Mouse (Mus musculus) heart, embryonic 12.5 days (tissue): ENCODE data around the gene Ndc80. TPM values are rescaled to one million over a fixed set of nuclear protein-coding genes. Genes with fewer than 3 reads are reported as not detected.
A peak's percentile ranks its signal among the peaks of the same experiment; 100 is the strongest.

Experiments used
- ATAC-seq: fragments of 200-750 bp; cut with Nextera tagmentation; 2 replicates; pipeline ENCODE4 v1.8.0; 2017; ENCODE audit warnings: moderate TSS enrichment, moderate library complexity; ENCODE audit not compliant: insufficient number of reproducible peaks, low FRiP score
- H3K27ac ChIP-seq: fragments of 300-500 bp; sonication (generic); 2 replicates; pipeline ENCODE4 v1.5.1; 2016; ENCODE audit warnings: mild to moderate bottlenecking, moderate library complexity; ENCODE audit not compliant: poor library complexity, severe bottlenecking
- H3K27me3 ChIP-seq: fragments of 300-500 bp; sonication (generic); replicated peaks from 2 replicates; pipeline ENCODE4 v1.6.1; 2016; ENCODE audit warnings: mild to moderate bottlenecking, moderate library complexity
- H3K36me3 ChIP-seq: fragments of 300-500 bp; sonication (generic); 2 replicates; pipeline ENCODE4 v1.6.1; 2016; ENCODE audit warnings: mild to moderate bottlenecking, moderate library complexity
- H3K4me1 ChIP-seq: fragments of 300-500 bp; sonication (generic); replicated peaks from 2 replicates; pipeline ENCODE4 v1.6.1; 2016; ENCODE audit warnings: mild to moderate bottlenecking
- H3K4me2 ChIP-seq: fragments of 300-500 bp; sonication (generic); 2 replicates; pipeline ENCODE4 v1.6.1; 2016; ENCODE audit warnings: mild to moderate bottlenecking, moderate library complexity
- H3K4me3 ChIP-seq: fragments of 300-500 bp; sonication (generic); 2 replicates; pipeline ENCODE4 v1.5.1; 2016; ENCODE audit warnings: mild to moderate bottlenecking
- H3K9ac ChIP-seq: fragments of 300-500 bp; sonication (generic); 2 replicates; pipeline ENCODE4 v1.6.1; 2016; ENCODE audit warnings: mild to moderate bottlenecking, moderate library complexity
- H3K9me3 ChIP-seq: fragments of 300-500 bp; sonication (generic); replicated peaks from 2 replicates; pipeline ENCODE4 v1.6.1; 2016; ENCODE audit warnings: mild to moderate bottlenecking, moderate library complexity
- WGBS: fragments of 180-500 bp; shearing (Covaris S2); methylation state at CpG from one replicate; pipeline ENCODE4 v1.1.7; 2016; 5-methylcytosine and 5-hydroxymethylcytosine counted together
- polyA plus RNA-seq: library from polyadenylated mRNA; unstranded; fragments of >200 nt; fragmentation: Nextera tagmentation; extraction: Ambion mirVana; gene quantifications from 2 replicates; pipeline ENCODE4 v1.2.1, GENCODE M21; 2016

Ndc80 gene
- polyA plus RNA-seq, 1 experiment from 2014 or later, result 38.7 TPM

DNA sequence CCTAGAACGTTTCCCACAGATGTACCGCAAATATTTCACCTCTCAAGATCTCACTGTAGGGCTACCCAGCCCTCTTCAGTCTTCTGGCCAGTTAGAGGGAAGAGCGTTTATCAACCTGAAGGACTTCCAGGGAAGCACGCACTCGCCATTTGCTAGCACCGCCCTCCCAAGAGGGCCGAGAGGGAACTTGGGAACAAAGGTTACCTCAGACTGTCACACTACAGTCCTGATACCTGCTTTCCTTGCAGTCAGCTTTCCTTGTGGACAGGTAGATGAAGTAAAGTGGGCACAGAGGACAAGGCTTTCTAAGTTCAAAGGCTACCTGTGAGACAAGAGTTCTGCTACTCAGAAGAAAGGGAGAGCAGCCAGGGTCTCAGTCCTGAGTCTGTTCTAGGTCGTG lies 19.8 kb downstream of the Ndc80 start:
- no peaks in the 10 kb centered on the region for H3K27me3 ChIP-seq
- no peak overlapping the region for H3K4me3 ChIP-seq
- 88% methylated on average over 8 of the region's 8 CpGs for WGBS
- ATAC-seq, result no peak
- no peak overlapping the region for H3K9ac ChIP-seq
- H3K4me1 ChIP-seq, result no peaks in the 10 kb centered on the region
- no peak overlapping the region for H3K4me2 ChIP-seq
- H3K36me3 ChIP-seq, result peaks cover 80% of the 10 kb centered on the region
- no peaks in the 10 kb centered on the region for H3K9me3 ChIP-seq
- no peak overlapping the region for H3K27ac ChIP-seq

DNA sequence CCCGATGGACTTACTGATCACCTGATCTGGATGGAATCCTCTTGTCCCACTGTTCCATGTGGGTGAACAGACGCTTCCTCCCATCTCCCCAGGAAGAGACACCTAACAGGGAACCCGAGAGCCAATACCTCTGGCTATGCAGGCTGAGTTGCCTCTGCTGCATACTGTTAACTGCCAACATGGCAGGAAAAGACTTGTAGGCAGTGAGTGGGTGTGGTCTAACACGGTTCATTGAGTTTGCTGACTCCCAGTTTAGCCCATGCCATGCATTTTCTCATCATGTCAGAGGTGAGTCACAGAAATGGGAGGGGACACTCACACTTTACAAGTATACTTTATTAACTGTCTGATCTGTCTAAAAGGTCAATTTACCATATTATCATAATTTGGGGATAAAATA lies 30.9 kb downstream of the Ndc80 start:
- Histone ChIP-seq H3K4me3 (no peak overlapping the region), H3K27ac (no peak overlapping the region)
- 91% methylated on average over 4 of the region's 4 CpGs for WGBS

GRCm38 (mm10) chr17:71491332-71491686 lies 35.3 kb downstream of the Ndc80 start:
- peaks cover 3% of the 10 kb centered on the region; the same call in 1 of the 2 replicates for H3K9me3 ChIP-seq
- 83% methylated on average over 4 of the region's 4 CpGs for WGBS
- H3K4me2 ChIP-seq, result no peak overlapping the region
- ATAC-seq, result no peak
- no peaks in the 10 kb centered on the region for H3K27me3 ChIP-seq
- no peak overlapping the region for H3K27ac ChIP-seq
- no peak overlapping the region for H3K4me3 ChIP-seq
- no peak overlapping the region for H3K9ac ChIP-seq
- H3K4me1 ChIP-seq, result 0 out of 2 replicates have a peak, but pooled peaks cover 10% of the 10 kb centered on the region
- H3K36me3 ChIP-seq, result peaks cover 20% of the 10 kb centered on the region

More for the DNA sequence above, 30.9 kb downstream of the Ndc80 start:
- Histone ChIP-seq H3K36me3 (peaks cover 59% of the 10 kb centered on the region), H3K27me3 (no peaks in the 10 kb centered on the region), H3K9ac (no peak overlapping the region), H3K9me3 (no peaks in the 10 kb centered on the region), H3K4me2 (no peak overlapping the region), H3K4me1 (0 out of 2 replicates have a peak, but pooled peaks cover 4% of the 10 kb centered on the region)
- no peak for ATAC-seq

DNA sequence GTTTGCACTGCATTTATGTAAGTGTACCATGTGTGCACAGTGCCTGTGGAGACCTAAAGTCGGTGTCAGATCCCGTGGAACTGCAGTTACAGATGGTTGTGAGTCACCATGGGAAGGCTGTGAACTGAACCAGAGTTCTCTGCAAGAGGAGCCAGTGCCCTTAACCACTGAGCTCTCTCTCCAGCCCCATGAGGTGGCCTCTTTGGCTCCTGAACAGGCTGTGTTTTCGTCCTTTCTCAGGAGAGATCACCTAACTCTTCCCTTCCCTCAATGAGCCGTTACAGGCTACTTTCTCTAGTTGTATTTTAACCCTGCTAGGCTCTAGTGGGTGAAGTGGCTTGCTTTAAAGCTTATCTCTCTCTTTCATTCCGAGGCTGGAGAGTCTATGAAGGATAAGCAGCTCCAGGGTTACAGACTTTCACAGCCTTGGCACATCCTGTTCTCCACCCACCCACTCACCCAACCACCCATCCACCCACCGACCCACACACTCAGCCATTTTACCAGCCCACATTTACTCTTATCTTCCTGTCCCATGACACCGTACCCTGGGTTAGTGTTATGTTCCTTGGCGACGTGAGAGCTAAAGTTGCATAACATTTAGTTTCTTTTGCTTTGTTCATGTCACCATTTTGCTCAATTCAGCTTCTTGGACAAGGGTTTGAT lies 35.9 kb downstream of the Ndc80 start:
- 55% methylated on average over 9 of the region's 9 CpGs for WGBS
- no peak overlapping the region for H3K4me2 ChIP-seq
- peaks cover 3% of the 10 kb centered on the region; the same call in 1 of the 2 replicates for H3K9me3 ChIP-seq
- H3K27me3 ChIP-seq, result no peaks in the 10 kb centered on the region
- H3K36me3 ChIP-seq, result peaks cover 15% of the 10 kb centered on the region
- no peak overlapping the region for H3K9ac ChIP-seq
- no peak overlapping the region for H3K4me3 ChIP-seq
- H3K4me1 ChIP-seq, result peaks cover 15% of the 10 kb centered on the region; the same call in 1 of the 2 replicates
- no peak overlapping the region for H3K27ac ChIP-seq
- ATAC-seq, result no peak

DNA sequence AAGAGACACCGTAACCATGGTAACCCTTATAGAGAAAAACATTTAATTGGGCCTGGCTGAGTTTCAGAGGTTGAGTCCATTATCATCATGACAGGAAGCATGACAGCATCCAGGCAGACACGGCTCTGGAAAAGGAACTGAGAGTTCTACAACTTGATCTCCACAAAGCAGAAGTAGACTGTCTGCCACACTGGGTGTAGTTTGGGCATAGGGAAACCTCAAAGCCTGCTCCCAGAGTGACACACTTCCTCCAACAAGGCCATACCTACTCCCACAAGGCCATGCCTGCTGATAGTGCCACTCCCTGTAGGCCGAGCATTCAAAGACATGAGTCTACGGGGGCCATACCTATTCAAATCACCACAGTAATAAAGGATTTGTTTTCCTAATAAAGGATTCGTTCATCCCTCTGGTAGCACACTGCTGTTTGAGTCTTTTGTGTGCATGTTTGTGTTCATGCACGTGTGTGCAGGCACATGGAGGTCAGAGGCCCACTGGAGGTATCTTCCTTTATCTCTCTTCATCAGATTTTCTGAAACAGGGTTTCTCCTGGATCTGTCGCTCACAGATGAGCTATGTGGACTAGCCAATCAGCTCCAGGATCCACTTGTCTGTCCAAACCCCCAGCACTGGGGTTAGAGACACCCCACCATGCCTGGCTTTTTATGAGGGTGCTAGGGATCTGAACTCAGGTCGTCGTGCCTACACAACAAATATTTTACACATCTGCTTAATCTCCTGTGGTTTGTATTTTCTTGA lies 36.8 kb downstream of the Ndc80 start:
- no peak overlapping the region for H3K4me3 ChIP-seq
- H3K27ac ChIP-seq, result no peak overlapping the region
- H3K36me3 ChIP-seq, result peaks cover 6% of the 10 kb centered on the region
- peaks cover 3% of the 10 kb centered on the region; the same call in 1 of the 2 replicates for H3K9me3 ChIP-seq
- no peak overlapping the region for H3K4me2 ChIP-seq
- H3K27me3 ChIP-seq, result no peaks in the 10 kb centered on the region
- no peak overlapping the region for H3K9ac ChIP-seq
- ATAC-seq, result no peak
- WGBS, result 84% methylated on average over 9 of the region's 9 CpGs
- peaks cover 18% of the 10 kb centered on the region; the same call in 1 of the 2 replicates for H3K4me1 ChIP-seq

- H3K4me2 ChIP-seq, result peak overlapping the region; percentile 31; the same call in 1 of the 2 replicates
- H3K27me3 ChIP-seq, result no peaks in the 10 kb centered on the region
- H3K27ac ChIP-seq, result no peak overlapping the region
- ATAC-seq, result no peak
- peaks cover 3% of the 10 kb centered on the region; the same call in 1 of the 2 replicates for H3K9me3 ChIP-seq
- H3K4me3 ChIP-seq, result no peak overlapping the region
- peaks cover 18% of the 10 kb centered on the region; the same call in 1 of the 2 replicates for H3K4me1 ChIP-seq
- 0 out of 2 replicates have a peak overlapping the region, but pooled peaks have one; percentile 2 for H3K9ac ChIP-seq
- WGBS, result 32% methylated on average over 8 of the region's 8 CpGs
- H3K36me3 ChIP-seq, result no peaks in the 10 kb centered on the region
Measured at GRCm38 (mm10) chr17:71486231-71486851, 40.3 kb downstream of the Ndc80 start.

DNA sequence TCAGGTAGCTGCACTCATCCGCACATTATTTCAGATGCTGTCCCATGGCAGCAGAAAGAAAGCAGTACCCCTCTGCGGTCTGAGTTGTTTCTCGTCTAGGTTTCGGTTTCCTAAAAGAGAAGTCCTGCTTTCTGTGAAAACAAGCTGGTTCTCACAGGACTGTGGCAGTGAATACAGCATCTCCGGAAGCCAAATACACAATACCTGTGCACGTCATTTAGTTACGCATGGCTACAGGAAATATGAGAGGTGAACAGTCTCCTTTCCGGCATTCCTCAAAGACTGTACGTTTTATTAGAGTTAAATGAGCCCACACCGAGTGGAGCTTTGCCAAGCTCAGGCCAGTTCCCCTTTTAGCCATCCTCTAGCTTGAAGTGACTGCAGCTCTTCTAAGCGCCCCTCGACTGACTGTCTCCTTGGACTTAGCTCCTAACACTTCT lies 40.8 kb downstream of the Ndc80 start:
- no peaks in the 10 kb centered on the region for H3K27me3 ChIP-seq
- H3K9me3 ChIP-seq, result peaks cover 3% of the 10 kb centered on the region; the same call in 1 of the 2 replicates
- H3K4me2 ChIP-seq, result peak overlapping the region; percentile 31
- 68% methylated on average over 12 of the region's 12 CpGs for whole genome bisulfite sequencing
- 0 out of 2 replicates have a peak overlapping the region, but pooled peaks have one; percentile 2 for H3K9ac ChIP-seq
- no peak overlapping the region for H3K27ac ChIP-seq
- peaks cover 14% of the 10 kb centered on the region; the same call in 1 of the 2 replicates for H3K4me1 ChIP-seq
- H3K36me3 ChIP-seq, result no peaks in the 10 kb centered on the region
- no peak overlapping the region for H3K4me3 ChIP-seq
- no peak for ATAC-seq

- H3K4me1 ChIP-seq, result peaks cover 11% of the 10 kb centered on the region; the same call in 1 of the 2 replicates
- WGBS, result 88% methylated on average over 5 of the region's 5 CpGs
- no peak for ATAC-seq
Measured at GRCm38 (mm10) chr17:71484711-71485110, 41.9 kb downstream of the Ndc80 start.

DNA sequence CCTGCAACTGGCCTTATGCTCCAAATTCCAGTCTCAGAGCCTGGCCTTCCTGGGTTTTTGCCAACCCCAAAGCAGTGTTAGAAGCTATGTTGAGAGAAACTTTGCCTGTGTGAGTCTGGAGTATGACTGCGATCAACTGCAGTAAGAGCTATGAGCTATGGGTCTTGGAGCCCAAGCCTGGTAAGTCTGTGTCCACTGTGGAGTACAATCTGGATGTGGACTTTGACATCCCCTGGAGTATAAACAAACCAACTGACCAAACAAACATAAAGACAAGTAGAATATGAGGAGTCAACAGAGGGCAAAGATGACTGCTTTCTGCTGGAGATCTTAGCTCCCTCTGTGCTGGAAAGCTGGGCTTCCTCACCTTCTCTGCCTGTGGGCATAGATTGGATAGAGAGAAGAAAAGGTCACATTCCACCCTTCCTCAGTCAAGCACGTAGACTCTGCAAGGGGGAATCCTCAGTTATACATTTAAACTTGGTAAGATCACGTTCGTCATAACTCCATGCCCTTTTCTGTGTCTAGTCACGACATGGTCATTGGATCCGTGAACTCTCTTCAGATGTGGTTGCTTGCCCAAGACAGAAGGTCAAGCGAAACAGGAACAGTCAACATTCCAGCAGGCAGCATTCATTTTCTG lies 43.1 kb downstream of the Ndc80 start:
- WGBS, result 84% methylated on average over 7 of the region's 7 CpGs
- no peaks in the 10 kb centered on the region for H3K36me3 ChIP-seq
- no peak overlapping the region for H3K4me3 ChIP-seq
- no peak overlapping the region for H3K4me2 ChIP-seq
- no peaks in the 10 kb centered on the region for H3K9me3 ChIP-seq
- H3K9ac ChIP-seq, result no peak overlapping the region
- no peaks in the 10 kb centered on the region for H3K27me3 ChIP-seq
- peaks cover 11% of the 10 kb centered on the region; the same call in 1 of the 2 replicates for H3K4me1 ChIP-seq
- ATAC-seq, result no peak
- no peak overlapping the region for H3K27ac ChIP-seq

More at GRCm38 (mm10) chr17:71484711-71485110, 41.9 kb downstream of the Ndc80 start:
- no peak overlapping the region for H3K9ac ChIP-seq
- H3K4me2 ChIP-seq, result no peak overlapping the region
- peaks cover 3% of the 10 kb centered on the region; the same call in 1 of the 2 replicates for H3K9me3 ChIP-seq
- no peaks in the 10 kb centered on the region for H3K36me3 ChIP-seq
- H3K27me3 ChIP-seq, result no peaks in the 10 kb centered on the region
- no peak overlapping the region for H3K4me3 ChIP-seq
- no peak overlapping the region for H3K27ac ChIP-seq

DNA sequence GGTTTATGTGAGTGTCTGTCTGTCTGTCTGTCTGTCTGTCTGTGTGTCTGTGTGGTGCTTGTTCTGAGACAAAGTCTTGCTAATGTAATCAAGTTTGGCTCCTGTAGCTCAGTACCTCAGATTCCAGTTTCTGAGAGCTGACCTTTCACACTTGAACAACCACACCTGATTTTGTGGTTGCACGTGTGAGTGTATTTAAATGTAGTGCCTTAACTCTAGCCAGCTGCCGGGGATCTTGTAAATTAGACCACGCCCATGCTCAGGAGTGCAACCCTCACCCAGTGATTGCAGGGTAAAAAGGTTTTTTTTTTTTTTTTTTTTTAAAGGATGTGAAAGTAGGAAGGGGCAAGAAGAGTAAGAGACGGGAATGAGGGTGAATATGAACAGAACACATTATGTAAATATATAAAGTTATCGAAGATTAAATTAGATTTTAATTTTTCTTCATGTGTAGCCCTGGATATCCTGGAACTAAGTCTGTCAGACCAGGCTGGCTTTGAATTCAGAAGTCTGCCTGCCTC lies 47.2 kb downstream of the Ndc80 start:
- no peaks in the 10 kb centered on the region for H3K36me3 ChIP-seq
- H3K4me1 ChIP-seq, result 0 out of 2 replicates have a peak, but pooled peaks cover 7% of the 10 kb centered on the region
- H3K27ac ChIP-seq, result no peak overlapping the region
- H3K9me3 ChIP-seq, result no peaks in the 10 kb centered on the region
- no peak overlapping the region for H3K9ac ChIP-seq
- WGBS, result 57% methylated on average over 5 of the region's 5 CpGs
- no peak overlapping the region for H3K4me3 ChIP-seq
- H3K27me3 ChIP-seq, result no peaks in the 10 kb centered on the region
- no peak overlapping the region for H3K4me2 ChIP-seq
- no peak for ATAC-seq
